Mouse (Mus musculus) heart, postnatal 0 days (tissue): ENCODE measurements around the gene Wdr59.

Source experiments
- CTCF ChIP-seq: IDR thresholded peaks from 2 replicates; pipeline ENCODE4 v1.5.1; 2016; ENCODE audit warnings: antibody characterized with exemption, control low read depth, low read depth
- EP300 ChIP-seq: IDR thresholded peaks from 2 replicates; pipeline ENCODE4 v1.6.1; 2016; ENCODE audit warnings: antibody characterized with exemption, low read depth

DNA sequence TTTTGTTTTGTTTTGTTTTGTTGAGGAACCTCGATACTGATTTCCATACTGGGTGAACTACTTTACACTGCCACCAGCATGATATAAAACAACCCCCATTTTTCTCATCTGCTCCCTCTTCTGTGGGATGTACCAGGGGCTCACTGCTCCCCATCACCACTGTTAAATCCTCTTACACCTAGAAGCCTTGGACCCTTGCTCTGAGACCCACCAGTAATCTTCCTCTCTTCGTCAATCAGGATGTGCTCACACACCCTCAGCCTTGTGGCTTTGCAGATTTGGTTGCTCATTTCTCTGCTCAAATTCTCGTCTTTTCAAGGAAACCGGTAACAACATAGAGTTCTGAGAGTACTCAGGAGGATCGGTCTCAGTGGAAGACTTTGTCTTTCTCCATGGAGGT lies 6.2 kb upstream of the Wdr59 start:
- TF ChIP-seq CTCF: no peak
- TF ChIP-seq EP300: no peak
